Mouse (Mus musculus) stomach, postnatal 0 days (tissue): ENCODE data around the gene Exd2.
A peak's percentile ranks its signal among the peaks of the same experiment; 100 is the strongest.
"Not testable (repeated sequence)": the region's sequence is repeated elsewhere in the genome, so short reads cannot be mapped to it uniquely, and the experiment has no call there.

Experiments used
- CTCF ChIP-seq: IDR thresholded peaks from 2 replicates; pipeline ENCODE4 v1.5.1; 2016; ENCODE audit warnings: antibody characterized with exemption, low read depth, mild to moderate bottlenecking, moderate library complexity
- EP300 ChIP-seq: optimal IDR thresholded peaks from 2 replicates; pipeline ENCODE3; 2016; ENCODE audit warnings: antibody characterized with exemption

- TF ChIP-seq CTCF, result peak; percentile 40
- not testable (repeated sequence) for TF ChIP-seq EP300
These were observed 501 bp upstream of the Exd2 start for GRCm38 (mm10) chr12:80462292-80462896.
